Mouse (Mus musculus): ENCODE measurements around the gene Soat2. TPM values are rescaled to one million over a fixed set of nuclear protein-coding genes. Genes with fewer than 3 reads are reported as not detected.

Soat2 gene
- polyA plus RNA-seq, 1 experiment from 2014 or later = 0.53 TPM

- Histone ChIP-seq H3K9ac (no peak overlapping the region), H3K4me2 (no peak overlapping the region), H3K4me3 (no peak overlapping the region), H3K4me1 (peaks cover 7% of the 10 kb centered on the region; the same call in 1 of the 2 replicates), H3K36me3 (peaks cover 12% of the 10 kb centered on the region), H3K27ac (replicated peaks) (no peak overlapping the region), H3K9me3 (no peaks in the 10 kb centered on the region), H3K27me3 (replicated peaks) (no peaks in the 10 kb centered on the region)
- WGBS = 69% methylated on average over 4 of the region's 4 CpGs
- ATAC-seq (ENCODE audit: extremely low read depth, insufficient number of reproducible peaks, low FRiP score, low TSS enrichment) = no peak
Observed at GRCm38 (mm10) chr15:102195373-102195772, 45.0 kb downstream of the Soat2 start.

- peaks cover 11% of the 10 kb centered on the region for H3K4me1 ChIP-seq
- no peak overlapping the region for H3K27ac ChIP-seq (replicated peaks)
- ATAC-seq (ENCODE audit: extremely low read depth, insufficient number of reproducible peaks, low FRiP score, low TSS enrichment) = no peak
- no peaks in the 10 kb centered on the region for H3K27me3 ChIP-seq (replicated peaks)
- H3K9ac ChIP-seq = no peak overlapping the region
- H3K4me2 ChIP-seq = no peak overlapping the region
- peaks cover 17% of the 10 kb centered on the region for H3K36me3 ChIP-seq
- H3K4me3 ChIP-seq = no peak overlapping the region
- 78% methylated on average over 4 of the region's 4 CpGs for WGBS
- no peaks in the 10 kb centered on the region for H3K9me3 ChIP-seq
Observed at GRCm38 (mm10) chr15:102198841-102199240, 48.5 kb downstream of the Soat2 start.

GRCm38 (mm10) chr15:102202971-102203834, 52.9 kb downstream of the Soat2 start, which contains the start of gene Zfp740:
Zfp740 (plus strand) TSS chr15:102203249.
- H3K27me3 ChIP-seq (replicated peaks) = no peaks in the 10 kb centered on the region
- peak within 1 kb of the TSS; percentile 75 for H3K4me2 ChIP-seq
- H3K4me3 ChIP-seq = peak within 1 kb of the TSS; percentile 89
- under 1% methylated on average over 58 of the region's 68 CpGs for WGBS
- peaks cover 52% of the 10 kb centered on the region for H3K36me3 ChIP-seq
- no peaks in the 10 kb centered on the region for H3K9me3 ChIP-seq
- peak; percentile 94 for ATAC-seq (ENCODE audit: extremely low read depth, insufficient number of reproducible peaks, low FRiP score, low TSS enrichment)
- peak within 1 kb of the TSS; percentile 96 for H3K9ac ChIP-seq
- peak within 1 kb of the TSS; percentile 99 for H3K27ac ChIP-seq (replicated peaks)
- peaks cover 39% of the 10 kb centered on the region for H3K4me1 ChIP-seq

- H3K4me2 ChIP-seq = peak overlapping the region; percentile 75
- peak overlapping the region; percentile 99 for H3K27ac ChIP-seq (replicated peaks)
- peak; percentile 52 for ATAC-seq (ENCODE audit: extremely low read depth, insufficient number of reproducible peaks, low FRiP score, low TSS enrichment)
- peak overlapping the region; percentile 96 for H3K9ac ChIP-seq
- no peaks in the 10 kb centered on the region for H3K9me3 ChIP-seq
- peaks cover 57% of the 10 kb centered on the region for H3K36me3 ChIP-seq
- 0% methylated on average over 33 of the region's 72 CpGs for WGBS
- H3K27me3 ChIP-seq (replicated peaks) = no peaks in the 10 kb centered on the region
- peak overlapping the region; percentile 89 for H3K4me3 ChIP-seq
- peaks cover 39% of the 10 kb centered on the region for H3K4me1 ChIP-seq
Observed at GRCm38 (mm10) chr15:102203835-102204381, 53.6 kb downstream of the Soat2 start.

GRCm38 (mm10) chr15:102204674-102205505, 54.6 kb downstream of the Soat2 start, which contains the start of gene Csad:
Csad (minus strand) TSS chr15:102204724.
- no peak for ATAC-seq (ENCODE audit: extremely low read depth, insufficient number of reproducible peaks, low FRiP score, low TSS enrichment)
- H3K4me3 ChIP-seq = peak within 1 kb of the TSS; percentile 89
- H3K36me3 ChIP-seq = peaks cover 59% of the 10 kb centered on the region
- peak within 1 kb of the TSS; percentile 99 for H3K27ac ChIP-seq (replicated peaks)
- H3K9ac ChIP-seq = peak within 1 kb of the TSS; percentile 96
- WGBS = 62% methylated on average over 19 of the region's 19 CpGs
- peaks cover 39% of the 10 kb centered on the region for H3K4me1 ChIP-seq
- H3K27me3 ChIP-seq (replicated peaks) = no peaks in the 10 kb centered on the region
- no peaks in the 10 kb centered on the region for H3K9me3 ChIP-seq
- peak within 1 kb of the TSS; percentile 75 for H3K4me2 ChIP-seq

GRCm38 (mm10) chr15:102205779-102206178, 55.5 kb downstream of the Soat2 start:
- Histone ChIP-seq H3K4me2 (peak overlapping the region; percentile 75), H3K27ac (replicated peaks) (peak overlapping the region; percentile 46), H3K36me3 (peaks cover 61% of the 10 kb centered on the region), H3K4me1 (peaks cover 39% of the 10 kb centered on the region), H3K27me3 (replicated peaks) (no peaks in the 10 kb centered on the region), H3K4me3 (peak overlapping the region; percentile 89), H3K9ac (peak overlapping the region; percentile 96), H3K9me3 (no peaks in the 10 kb centered on the region)
- no peak for ATAC-seq (ENCODE audit: extremely low read depth, insufficient number of reproducible peaks, low FRiP score, low TSS enrichment)
- WGBS = 35% methylated on average over 8 of the region's 8 CpGs

GRCm38 (mm10) chr15:102207351-102207750, 57.0 kb downstream of the Soat2 start:
- H3K4me1 ChIP-seq = peaks cover 39% of the 10 kb centered on the region
- H3K27me3 ChIP-seq (replicated peaks) = no peaks in the 10 kb centered on the region
- H3K27ac ChIP-seq (replicated peaks) = no peak overlapping the region
- H3K36me3 ChIP-seq = peaks cover 75% of the 10 kb centered on the region
- no peak overlapping the region; the same call in 1 of the 2 replicates for H3K9ac ChIP-seq
- H3K9me3 ChIP-seq = no peaks in the 10 kb centered on the region
- 82% methylated on average over 3 of the region's 3 CpGs for WGBS
- H3K4me3 ChIP-seq = no peak overlapping the region
- ATAC-seq (ENCODE audit: extremely low read depth, insufficient number of reproducible peaks, low FRiP score, low TSS enrichment) = no peak
- no peak overlapping the region for H3K4me2 ChIP-seq

- Histone ChIP-seq H3K4me3 (no peak overlapping the region), H3K9me3 (no peaks in the 10 kb centered on the region), H3K9ac (no peak overlapping the region; the same call in 1 of the 2 replicates), H3K4me2 (no peak overlapping the region), H3K27me3 (replicated peaks) (no peaks in the 10 kb centered on the region), H3K36me3 (peaks cover 83% of the 10 kb centered on the region), H3K4me1 (peaks cover 34% of the 10 kb centered on the region), H3K27ac (replicated peaks) (no peak overlapping the region)
- ATAC-seq (ENCODE audit: extremely low read depth, insufficient number of reproducible peaks, low FRiP score, low TSS enrichment) = no peak
- WGBS = 76% methylated on average over 9 of the region's 9 CpGs
Observed at GRCm38 (mm10) chr15:102208092-102208561, 57.8 kb downstream of the Soat2 start.

GRCm38 (mm10) chr15:102209114-102209513, 58.8 kb downstream of the Soat2 start:
- Histone ChIP-seq H3K4me2 (no peak overlapping the region), H3K4me1 (peaks cover 34% of the 10 kb centered on the region), H3K9ac (no peak overlapping the region), H3K27me3 (replicated peaks) (no peaks in the 10 kb centered on the region), H3K36me3 (peaks cover 93% of the 10 kb centered on the region), H3K9me3 (no peaks in the 10 kb centered on the region), H3K4me3 (no peak overlapping the region), H3K27ac (replicated peaks) (no peak overlapping the region)
- WGBS = 92% methylated on average over 8 of the region's 8 CpGs
- no peak for ATAC-seq (ENCODE audit: extremely low read depth, insufficient number of reproducible peaks, low FRiP score, low TSS enrichment)

- H3K27ac ChIP-seq (replicated peaks) = no peak overlapping the region
- H3K9me3 ChIP-seq = no peaks in the 10 kb centered on the region
- no peaks in the 10 kb centered on the region for H3K27me3 ChIP-seq (replicated peaks)
- H3K36me3 ChIP-seq = peaks cover 93% of the 10 kb centered on the region
- no peak overlapping the region for H3K4me2 ChIP-seq
- peaks cover 17% of the 10 kb centered on the region for H3K4me1 ChIP-seq
- H3K9ac ChIP-seq = no peak overlapping the region
- H3K4me3 ChIP-seq = no peak overlapping the region
- no peak for ATAC-seq (ENCODE audit: extremely low read depth, insufficient number of reproducible peaks, low FRiP score, low TSS enrichment)
- WGBS = 91% methylated on average over 4 of the region's 4 CpGs
Observed at GRCm38 (mm10) chr15:102210816-102211215, 60.5 kb downstream of the Soat2 start.

GRCm38 (mm10) chr15:102211895-102212294, 61.6 kb downstream of the Soat2 start:
- H3K4me3 ChIP-seq = no peak overlapping the region

More at GRCm38 (mm10) chr15:102211895-102212294, 61.6 kb downstream of the Soat2 start:
- Histone ChIP-seq H3K27ac (replicated peaks) (no peak overlapping the region; the same call in 1 of the 2 replicates), H3K9ac (no peak overlapping the region), H3K27me3 (replicated peaks) (no peaks in the 10 kb centered on the region), H3K9me3 (no peaks in the 10 kb centered on the region), H3K4me1 (peaks cover 12% of the 10 kb centered on the region), H3K4me2 (no peak overlapping the region), H3K36me3 (peaks cover 92% of the 10 kb centered on the region)
- ATAC-seq (ENCODE audit: extremely low read depth, insufficient number of reproducible peaks, low FRiP score, low TSS enrichment) = no peak
- WGBS = 64% methylated on average over 6 of the region's 6 CpGs
